ENCODE assay signal across 15 mouse cellular contexts in the genomic region with DNA sequence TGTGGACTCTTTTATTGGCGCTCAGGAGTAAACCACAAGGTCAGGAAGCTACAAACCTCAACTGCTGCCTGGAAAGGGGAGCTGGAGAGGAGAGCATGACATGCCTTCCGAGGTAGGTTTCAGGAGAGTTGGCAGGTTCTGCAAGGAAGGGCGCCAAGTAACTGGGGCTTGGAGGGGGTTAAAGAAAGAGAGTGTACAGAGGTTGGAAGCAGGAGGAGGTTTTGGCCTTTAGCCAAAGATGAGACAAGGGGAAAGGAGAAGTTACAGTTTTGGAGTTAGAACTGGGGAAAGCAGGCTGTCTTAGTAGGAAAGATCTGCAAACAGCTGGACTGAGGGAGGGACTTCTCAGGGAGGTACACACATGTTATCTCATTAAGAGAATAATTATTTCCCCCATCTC. TPM values are rescaled to one million over a fixed set of nuclear protein-coding genes. Genes with fewer than 3 reads are reported as not detected.
A peak's percentile ranks its signal among the peaks of the same experiment; 100 is the strongest.
DNase-seq lines count a peak whose midpoint lies in the region; ATAC-seq and TF ChIP-seq lines count a peak whose summit lies in the region.
"Had no signal": no experiment of that assay in that cellular context is flagged by ENCODE, and none has a peak within 500 bp of the region (broad histone marks: within the 10 kb centered on the region; RNA-seq: fewer than 3 reads in every experiment).

No protein-coding gene starts in this region.

- H3K36me3 ChIP-seq in heart, embryonic 16.5 days (ENCODE audit: control insufficient read depth, insufficient read depth) = 0 out of 2 replicates have a peak, but pooled peaks cover 3% of the 10 kb centered on the region
- no peaks in the 10 kb centered on the region for H3K36me3 ChIP-seq in heart, adult 2 months (ENCODE audit: control insufficient read depth, insufficient read depth, low read length)
- no peaks in the 10 kb centered on the region for H3K36me3 ChIP-seq in midbrain, embryonic 11.5 days (ENCODE audit: control insufficient read depth, insufficient read depth, low read length)
- H3K36me3 ChIP-seq in midbrain, embryonic 10.5 days = 0 out of 2 replicates have a peak, but pooled peaks cover 4% of the 10 kb centered on the region
- no peaks in the 10 kb centered on the region for H3K36me3 ChIP-seq in intestine, embryonic 14.5 days (ENCODE audit: control insufficient read depth, insufficient read depth, low read length)
- H3K36me3 ChIP-seq: liver, embryonic 15.5 days had no signal

- 42% methylated on average over 3 of the region's 3 CpGs for WGBS in heart, embryonic 16.5 days
- 62% methylated on average over 3 of the region's 3 CpGs for WGBS in heart, adult 2 months
- WGBS in midbrain, embryonic 11.5 days = 83% methylated on average over 3 of the region's 3 CpGs
- WGBS in midbrain, embryonic 10.5 days = 86% methylated on average over 3 of the region's 3 CpGs
- WGBS in intestine, embryonic 14.5 days = 41% methylated on average over 3 of the region's 3 CpGs

- H3K79me2 ChIP-seq in heart, adult 2 months (replicated peaks; ENCODE audit: control insufficient read depth, insufficient read depth, low read length) = no peaks in the 10 kb centered on the region

- no peak overlapping the region for H3K4me3 ChIP-seq in heart, embryonic 16.5 days (ENCODE audit: low read length)
- H3K4me3 ChIP-seq in heart, adult 2 months = no peak overlapping the region
- H3K4me3 ChIP-seq in midbrain, embryonic 11.5 days (ENCODE audit: low read depth, low read length) = no peak overlapping the region
- H3K4me3 ChIP-seq in midbrain, embryonic 10.5 days = no peak overlapping the region
- no peak overlapping the region for H3K4me3 ChIP-seq in intestine, embryonic 14.5 days (ENCODE audit: low read depth, low read length)
- H3K4me3 ChIP-seq: erythroblast, embryonic 14.5 days; liver, embryonic 15.5 days had no signal

- no peak overlapping the region for H3K9ac ChIP-seq in heart, embryonic 16.5 days (ENCODE audit: low read length)
- H3K9ac ChIP-seq in heart, adult 2 months (ENCODE audit: low read depth, low read length) = no peak overlapping the region
- H3K9ac ChIP-seq in midbrain, embryonic 11.5 days (ENCODE audit: low read length) = no peak overlapping the region
- no peak overlapping the region for H3K9ac ChIP-seq in intestine, embryonic 14.5 days (ENCODE audit: low read length)
- H3K9ac ChIP-seq: liver, embryonic 15.5 days had no signal

- H3K9me3 ChIP-seq in heart, embryonic 16.5 days (replicated peaks; ENCODE audit: control insufficient read depth, low read length) = peaks cover 12% of the 10 kb centered on the region
- H3K9me3 ChIP-seq in midbrain, embryonic 11.5 days (ENCODE audit: control insufficient read depth, low read length) = no peaks in the 10 kb centered on the region; the same call in 1 of the 2 replicates
- H3K9me3 ChIP-seq in midbrain, embryonic 10.5 days (replicated peaks) = peaks cover 15% of the 10 kb centered on the region
- H3K9me3 ChIP-seq in intestine, embryonic 14.5 days (ENCODE audit: control insufficient read depth, low read length) = peaks cover 10% of the 10 kb centered on the region; the same call in 1 of the 2 replicates
- H3K9me3 ChIP-seq: liver, embryonic 15.5 days had no signal

- peaks cover 9% of the 10 kb centered on the region; the same call in 1 of the 2 replicates for H3K4me1 ChIP-seq in heart, embryonic 16.5 days (ENCODE audit: control insufficient read depth, insufficient read depth, low read length)
- no peaks in the 10 kb centered on the region for H3K4me1 ChIP-seq in heart, adult 2 months (ENCODE audit: control insufficient read depth, insufficient read depth, low read length)
- no peaks in the 10 kb centered on the region for H3K4me1 ChIP-seq in midbrain, embryonic 11.5 days (ENCODE audit: control insufficient read depth, insufficient read depth, low read length)
- H3K4me1 ChIP-seq in midbrain, embryonic 10.5 days = peaks cover 22% of the 10 kb centered on the region
- peaks cover 18% of the 10 kb centered on the region for H3K4me1 ChIP-seq in intestine, embryonic 14.5 days (replicated peaks; ENCODE audit: control insufficient read depth, insufficient read depth, low read length)
- H3K4me1 ChIP-seq: liver, embryonic 15.5 days had no signal

- no peak for TF ChIP-seq CTCF in heart, adult 2 months (IDR thresholded peaks at IDR 0.05)

- H3K27ac ChIP-seq in heart, embryonic 16.5 days (ENCODE audit: low read length) = peak overlapping the region; percentile 30; the same call in 1 of the 2 replicates
- no peak overlapping the region for H3K27ac ChIP-seq in heart, adult 2 months
- H3K27ac ChIP-seq in midbrain, embryonic 11.5 days (ENCODE audit: low read depth, low read length) = no peak overlapping the region
- H3K27ac ChIP-seq in midbrain, embryonic 10.5 days (replicated peaks) = no peak overlapping the region
- H3K27ac ChIP-seq in intestine, embryonic 14.5 days (ENCODE audit: low read depth) = peak overlapping the region; percentile 76
- H3K27ac ChIP-seq: liver, embryonic 15.5 days had no signal

- H3K4me2 ChIP-seq in heart, embryonic 16.5 days (ENCODE audit: low read depth, low read length) = no peak overlapping the region
- no peak overlapping the region for H3K4me2 ChIP-seq in midbrain, embryonic 11.5 days
- H3K4me2 ChIP-seq in intestine, embryonic 14.5 days (ENCODE audit: low read length) = no peak overlapping the region; the same call in 1 of the 2 replicates
- H3K4me2 ChIP-seq: liver, embryonic 15.5 days had no signal

- TF ChIP-seq POLR2A in heart, adult 2 months (IDR thresholded peaks at IDR 0.05; ENCODE audit: insufficient read depth, low read depth, low read length) = no peak

- intact Hi-C loops in heart, adult 2 months (cut with DNase I) = no loop called here

- no peak for TF ChIP-seq EP300 in heart, adult 2 months (IDR thresholded peaks at IDR 0.05; ENCODE audit: insufficient read depth, low read depth, low read length)

- no peak for DNase-seq in heart, adult 2 months
- peak; percentile 45 for DNase-seq in midbrain, embryonic 11.5 days (ENCODE audit: low spot score, missing footprints)
- no peak for DNase-seq in midbrain, embryonic 10.5 days (ENCODE audit: low spot score)
- DNase-seq in intestine, embryonic 14.5 days (ENCODE audit: low spot score) = no peak
- DNase-seq in right cerebral cortex, postnatal 14 days = no peak
- no peak for DNase-seq in layer of hippocampus, postnatal 25 days (ENCODE audit: extremely low spot score in 1 of 2, low spot score in 1 of 2)
- DNase-seq in heart, postnatal 4 days = no peak
- DNase-seq: cerebellum, postnatal 10 days; gastrocnemius, postnatal 10 days; heart, postnatal 14 days; kidney, postnatal 10 days; thymus, adult 2 months had no signal

- ATAC-seq in heart, embryonic 16.5 days (replicated peaks; ENCODE audit: extremely low read depth, insufficient read depth, low FRiP score) = no peak
- ATAC-seq in midbrain, embryonic 11.5 days (ENCODE audit: low FRiP score) = no peak
- ATAC-seq in intestine, embryonic 14.5 days (replicated peaks; ENCODE audit: low FRiP score, low TSS enrichment, low read depth) = 0 out of 2 replicates have a peak, but pooled peaks have one; percentile 53

- no peaks in the 10 kb centered on the region for H3K27me3 ChIP-seq in heart, embryonic 16.5 days (ENCODE audit: control insufficient read depth, insufficient read depth, low read length)
- no peaks in the 10 kb centered on the region for H3K27me3 ChIP-seq in heart, adult 2 months (ENCODE audit: control insufficient read depth, insufficient read depth, low read length)
- no peaks in the 10 kb centered on the region for H3K27me3 ChIP-seq in midbrain, embryonic 11.5 days (ENCODE audit: control insufficient read depth, insufficient read depth, low read length)
- peaks cover 46% of the 10 kb centered on the region for H3K27me3 ChIP-seq in midbrain, embryonic 10.5 days (ENCODE audit: low read depth, poor library complexity, severe bottlenecking)
- no peaks in the 10 kb centered on the region for H3K27me3 ChIP-seq in intestine, embryonic 14.5 days (replicated peaks; ENCODE audit: control insufficient read depth, insufficient read depth, low read length)
- H3K27me3 ChIP-seq: liver, embryonic 15.5 days had no signal

RNA-seq across cellular contexts. Expression of gene Traf3ip2, which starts 16.9 kb away (rescaled TPM):
- 10.7 and 12.5 TPM in 2 replicates for polyA plus RNA-seq in heart, embryonic 16.5 days (2015; fragmentation: Nextera tagmentation; extraction: Ambion mirVana)
- 1 to 10 TPM; 5.0 to 6.5 TPM for total RNA-seq in heart, adult 2 months (2021)
- 7.1 and 7.8 TPM in 2 replicates for polyA plus RNA-seq in heart, adult 2 months (2012; rRNA removed)
- polyA plus RNA-seq in midbrain, embryonic 11.5 days (2014; fragmentation: Nextera tagmentation; extraction: Ambion mirVana) = 3.9 TPM in 2 replicates
- 5.5 and 9.5 TPM in 2 replicates for polyA plus RNA-seq in midbrain, embryonic 10.5 days (2016; fragmentation: Nextera tagmentation; extraction: Ambion mirVana)
- polyA plus RNA-seq in intestine, embryonic 14.5 days (2014; fragmentation: Nextera tagmentation; extraction: Ambion mirVana) = 27.8 and 28.5 TPM in 2 replicates
- 1 to 10 TPM; 1.9 to 2.0 TPM for total RNA-seq in layer of hippocampus, postnatal 25 days (2021)
- 1 to 10 TPM; 7.1 to 7.3 TPM for total RNA-seq in heart, postnatal 4 days (2021)

Comparison
In these comparisons a context has a peak if more than half of its experiments do, and no peak if none do; other contexts are left out.
1. H3K27ac ChIP-seq: peak in heart, embryonic 16.5 days (single experiment) and intestine, embryonic 14.5 days (single experiment); none in heart, adult 2 months (single experiment), midbrain, embryonic 11.5 days (single experiment) and midbrain, embryonic 10.5 days (single experiment).